Mouse (Mus musculus) lung, postnatal 0 days (tissue): ENCODE results near the gene Efna4. TPM values are rescaled to one million over a fixed set of nuclear protein-coding genes. Genes with fewer than 3 reads are reported as not detected.

Experiments
- ATAC-seq: fragments of 200-750 bp; cut with Nextera tagmentation; 2 replicates; pipeline ENCODE4 v1.8.0; 2017; ENCODE audit warnings: moderate library complexity
- DNase-seq: peaks from one replicate; pipeline ENCODE4 v3.0.0-alpha.2; 2016; ENCODE audit warnings: low spot score
- H3K27ac ChIP-seq: fragments of 300-500 bp; sonication (generic); 2 replicates; pipeline ENCODE4 v1.5.1; 2014; ENCODE audit warnings: antibody characterized with exemption, mild to moderate bottlenecking, low read length, mixed read lengths
- H3K27me3 ChIP-seq: fragments of 300-500 bp; sonication (generic); replicated peaks from 2 replicates; pipeline ENCODE4 v1.6.1; 2014; ENCODE audit warnings: low read length, mixed read lengths; ENCODE audit not compliant: insufficient read depth
- H3K36me3 ChIP-seq: fragments of 300-500 bp; sonication (generic); 2 replicates; pipeline ENCODE4 v1.6.1; 2014; ENCODE audit warnings: low read length, mixed read lengths; ENCODE audit not compliant: insufficient read depth
- H3K4me1 ChIP-seq: fragments of 300-500 bp; sonication (generic); 2 replicates; pipeline ENCODE4 v1.6.1; 2014; ENCODE audit warnings: antibody characterized with exemption, low read depth, low read length, mixed read lengths; ENCODE audit not compliant: insufficient read depth
- H3K4me2 ChIP-seq: fragments of 300-500 bp; sonication (generic); replicated peaks from 2 replicates; pipeline ENCODE4 v1.6.1; 2014; ENCODE audit warnings: low read depth, mild to moderate bottlenecking, low read length, moderate library complexity, mixed read lengths
- H3K4me3 ChIP-seq: fragments of 300-500 bp; sonication (generic); 2 replicates; pipeline ENCODE4 v1.5.1; 2014; ENCODE audit warnings: low read depth, low read length
- H3K9ac ChIP-seq: fragments of 300-500 bp; sonication (generic); replicated peaks from 2 replicates; pipeline ENCODE4 v1.6.1; 2014; ENCODE audit warnings: low read depth, mild to moderate bottlenecking
- H3K9me3 ChIP-seq: fragments of 300-500 bp; sonication (generic); 2 replicates; pipeline ENCODE4 v1.6.1; 2016; ENCODE audit warnings: low read length, mixed read lengths
- CTCF ChIP-seq: IDR thresholded peaks from 2 replicates; pipeline ENCODE4 v1.5.1; 2016; ENCODE audit warnings: antibody characterized with exemption, mild to moderate bottlenecking
- EP300 ChIP-seq: IDR thresholded peaks from 2 replicates; pipeline ENCODE4 v1.6.1; 2016; ENCODE audit warnings: antibody characterized with exemption, mild to moderate bottlenecking, control low read depth
- WGBS: fragments of 180-500 bp; shearing (Covaris S2); extraction: QIAGEN DNeasy Blood & Tissue Kit; methylation state at CpG from one replicate; pipeline ENCODE4 v1.1.7; 2014; 5-methylcytosine and 5-hydroxymethylcytosine counted together
- polyA plus RNA-seq: library from polyadenylated mRNA; unstranded; fragments of >200 nt; fragmentation: Nextera tagmentation; extraction: Ambion mirVana; gene quantifications from 2 replicates; pipeline ENCODE4 v1.2.1, GENCODE M21; 2015

Gene Efna4
- polyA plus RNA-seq, 1 experiment from 2014 or later: 9.7 TPM

GRCm38 (mm10) chr3:89291874-89292273 is 46.0 kb downstream of the Efna4 start:
- TF ChIP-seq EP300 (no peak), CTCF (no peak)
- Histone ChIP-seq H3K27ac (no peak overlapping the region), H3K36me3 (no peaks in the 10 kb centered on the region), H3K4me3 (no peak overlapping the region), H3K9ac (no peak overlapping the region), H3K4me1 (no peaks in the 10 kb centered on the region), H3K27me3 (no peaks in the 10 kb centered on the region), H3K9me3 (no peaks in the 10 kb centered on the region), H3K4me2 (no peak overlapping the region)
- DNase-seq (no peak), ATAC-seq (no peak)
- WGBS: 49% methylated on average over 10 of the region's 10 CpGs

DNA sequence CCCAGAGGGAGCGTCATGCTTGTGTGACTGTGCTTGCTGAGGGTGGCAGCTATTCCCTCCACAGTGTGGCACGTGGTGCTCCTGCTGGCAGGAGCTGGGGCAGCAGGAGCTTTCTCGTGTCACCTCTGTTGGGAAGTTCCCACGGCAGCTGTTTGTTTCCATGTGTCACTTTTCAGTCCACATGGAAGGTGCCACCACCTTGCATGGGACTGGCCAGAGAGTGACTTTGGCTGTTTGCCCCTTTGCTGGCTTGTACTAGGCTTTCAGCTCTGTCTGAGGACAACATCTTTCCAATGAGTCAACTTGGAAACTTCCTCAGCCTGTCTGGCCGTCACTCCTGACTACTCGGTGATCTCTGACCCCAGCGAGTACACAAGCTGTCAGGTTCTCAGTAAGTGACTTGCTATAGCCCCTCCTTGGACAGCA is 49.3 kb downstream of the Efna4 start:
- ATAC-seq: peak; percentile 49
- H3K27ac ChIP-seq: no peak overlapping the region

DNA sequence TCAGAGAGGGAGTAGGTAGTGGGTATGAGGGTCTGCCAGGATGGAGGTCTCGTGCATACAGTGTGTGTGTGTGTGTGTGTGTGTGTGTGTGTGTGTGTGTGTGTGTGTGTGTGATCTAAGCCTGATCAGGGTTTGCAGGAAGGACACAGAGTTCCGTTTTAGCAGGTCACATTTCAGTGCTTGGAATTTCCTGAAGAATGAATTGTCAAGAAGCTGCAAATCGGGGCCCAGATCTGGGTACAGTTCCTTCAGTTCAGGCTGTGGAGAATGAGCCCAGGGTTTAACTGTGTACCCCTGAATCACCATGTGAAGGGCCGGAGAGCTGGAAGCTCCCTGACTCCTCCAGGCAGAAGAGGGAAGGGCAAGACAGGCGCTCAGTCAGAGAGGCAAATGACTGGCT is 50.5 kb downstream of the Efna4 start:
- ATAC-seq: no peak
- no peak overlapping the region for H3K27ac ChIP-seq

More for the DNA sequence above, 49.3 kb downstream of the Efna4 start:
- peak; percentile 43 for DNase-seq
- no peaks in the 10 kb centered on the region for H3K4me1 ChIP-seq
- H3K36me3 ChIP-seq: no peaks in the 10 kb centered on the region
- H3K4me3 ChIP-seq: no peak overlapping the region
- H3K9me3 ChIP-seq: no peaks in the 10 kb centered on the region
- H3K9ac ChIP-seq: no peak overlapping the region
- 18% methylated on average over 7 of the region's 7 CpGs for WGBS
- no peaks in the 10 kb centered on the region for H3K27me3 ChIP-seq
- H3K4me2 ChIP-seq: no peak overlapping the region
- peak; percentile 48 for TF ChIP-seq CTCF
- TF ChIP-seq EP300: no peak

GRCm38 (mm10) chr3:89285526-89285925 is 52.3 kb downstream of the Efna4 start:
- Histone ChIP-seq H3K27me3 (no peaks in the 10 kb centered on the region), H3K27ac (no peak overlapping the region), H3K4me2 (no peak overlapping the region), H3K9ac (no peak overlapping the region), H3K9me3 (no peaks in the 10 kb centered on the region), H3K4me3 (no peak overlapping the region), H3K36me3 (no peaks in the 10 kb centered on the region), H3K4me1 (peaks cover 8% of the 10 kb centered on the region; the same call in 1 of the 2 replicates)
- WGBS: 34% methylated on average over 2 of the region's 2 CpGs
- DNase-seq (no peak), ATAC-seq (no peak)
- TF ChIP-seq EP300 (no peak), CTCF (no peak)

More for the DNA sequence above, 50.5 kb downstream of the Efna4 start:
- 52% methylated on average over 5 of the region's 5 CpGs for WGBS
- no peak overlapping the region for H3K4me2 ChIP-seq
- TF ChIP-seq EP300 (no peak), CTCF (no peak)
- no peaks in the 10 kb centered on the region for H3K9me3 ChIP-seq
- H3K4me1 ChIP-seq: no peaks in the 10 kb centered on the region
- no peaks in the 10 kb centered on the region for H3K27me3 ChIP-seq
- no peak overlapping the region for H3K4me3 ChIP-seq
- no peak overlapping the region for H3K9ac ChIP-seq
- H3K36me3 ChIP-seq: no peaks in the 10 kb centered on the region
- DNase-seq: no peak

- DNase-seq (no peak), ATAC-seq (no peak)
- TF ChIP-seq CTCF (no peak), EP300 (no peak)
- 66% methylated on average over 3 of the region's 3 CpGs for WGBS
- H3K9me3 ChIP-seq: no peaks in the 10 kb centered on the region
- no peaks in the 10 kb centered on the region for H3K36me3 ChIP-seq
- H3K27me3 ChIP-seq: no peaks in the 10 kb centered on the region
- H3K4me1 ChIP-seq: peaks cover 8% of the 10 kb centered on the region; the same call in 1 of the 2 replicates
- no peak overlapping the region for H3K4me3 ChIP-seq
- H3K4me2 ChIP-seq: no peak overlapping the region
- H3K9ac ChIP-seq: no peak overlapping the region
- no peak overlapping the region for H3K27ac ChIP-seq
Measured at GRCm38 (mm10) chr3:89284261-89284660, 53.6 kb downstream of the Efna4 start.

Other genes starting within 250 kb of the Efna4 start
- gene Rusc1, start 244.7 kb downstream of the Efna4 start, polyA plus RNA-seq: 16.0 and 17.9 TPM in 2 replicates
- gene Gm43738, start 236.9 kb downstream of the Efna4 start, polyA plus RNA-seq: not detected in 2 replicates
- 185 and 199 TPM in 2 replicates for gene Fdps, start 236.1 kb downstream of the Efna4 start, polyA plus RNA-seq
- gene Pklr, start 201.9 kb downstream of the Efna4 start, polyA plus RNA-seq: 0.14 and 0.32 TPM in 2 replicates
- gene Hcn3, start 177.8 kb downstream of the Efna4 start, polyA plus RNA-seq: 0.19 and 0.31 TPM in 2 replicates
- 16.2 and 17.7 TPM in 2 replicates for gene Clk2, start 173.2 kb downstream of the Efna4 start, polyA plus RNA-seq
- gene Scamp3, start 160.6 kb downstream of the Efna4 start, polyA plus RNA-seq: 89.6 and 94.2 TPM in 2 replicates
- 6.6 and 8.4 TPM in 2 replicates for gene Fam189b, start 154.9 kb downstream of the Efna4 start, polyA plus RNA-seq
- 44.4 and 46.5 TPM in 2 replicates for gene Gba, start 135.1 kb downstream of the Efna4 start, polyA plus RNA-seq
- 77.3 and 77.7 TPM in 2 replicates for gene Thbs3, start 122.8 kb downstream of the Efna4 start, polyA plus RNA-seq
- 99.3 and 116 TPM in 2 replicates for gene Mtx1, start 110.9 kb downstream of the Efna4 start, polyA plus RNA-seq
- gene Muc1, start 109.0 kb downstream of the Efna4 start, polyA plus RNA-seq: 300 and 307 TPM in 2 replicates
- gene Krtcap2, start 92.1 kb downstream of the Efna4 start, polyA plus RNA-seq: 282 and 309 TPM in 2 replicates
- 1.8 and 2.1 TPM in 2 replicates for gene Trim46, start 91.7 kb downstream of the Efna4 start, polyA plus RNA-seq
- gene Dpm3, start 78.7 kb downstream of the Efna4 start, polyA plus RNA-seq: 125 and 136 TPM in 2 replicates
- 95.7 and 96.4 TPM in 2 replicates for gene Slc50a1, start 67.5 kb downstream of the Efna4 start, polyA plus RNA-seq
- gene Efna1, start 56.9 kb downstream of the Efna4 start, polyA plus RNA-seq: 174 and 188 TPM in 2 replicates
- gene Efna3, start 15.1 kb downstream of the Efna4 start, polyA plus RNA-seq: 4.4 and 6.7 TPM in 2 replicates
- gene Adam15, start 12.0 kb upstream of the Efna4 start, polyA plus RNA-seq: 133 and 177 TPM in 2 replicates
- gene Dcst2, start 23.9 kb upstream of the Efna4 start, polyA plus RNA-seq: 0.16 and 0.25 TPM in 2 replicates
- 0.11 and 0.38 TPM in 2 replicates for gene Dcst1, start 27.2 kb upstream of the Efna4 start, polyA plus RNA-seq
- 6.4 and 7.3 TPM in 2 replicates for gene Zbtb7b, start 56.7 kb upstream of the Efna4 start, polyA plus RNA-seq
- not detected in 2 replicates for gene Lenep, start 64.8 kb upstream of the Efna4 start, polyA plus RNA-seq
- gene Flad1, start 73.8 kb upstream of the Efna4 start, polyA plus RNA-seq: 17.9 and 18.2 TPM in 2 replicates
- 75.5 and 83.0 TPM in 2 replicates for gene Cks1b, start 80.4 kb upstream of the Efna4 start, polyA plus RNA-seq
- 52.6 and 55.7 TPM in 2 replicates for gene Shc1, start 80.4 kb upstream of the Efna4 start, polyA plus RNA-seq
- gene Pygo2, start 92.2 kb upstream of the Efna4 start, polyA plus RNA-seq: 19.4 and 20.7 TPM in 2 replicates
- 55.9 and 63.0 TPM in 2 replicates for gene Pbxip1, start 98.7 kb upstream of the Efna4 start, polyA plus RNA-seq
- 53.5 and 96.6 TPM in 2 replicates for gene Pmvk, start 116.5 kb upstream of the Efna4 start, polyA plus RNA-seq
- gene Kcnn3, start 182.1 kb upstream of the Efna4 start, polyA plus RNA-seq: 1.00 and 1.0 TPM in 2 replicates